Mouse (Mus musculus) urinary bladder, postnatal 0 days (tissue): Measurements from ENCODE around the gene Yae1d1. TPM values are rescaled to one million over a fixed set of nuclear protein-coding genes. Genes with fewer than 3 reads are reported as not detected.

Experiments
- polyA plus RNA-seq: library from polyadenylated mRNA; unstranded; fragments of >200 nt; fragmentation: Nextera tagmentation; extraction: Ambion mirVana; gene quantifications from 2 replicates; pipeline ENCODE4 v1.2.1, GENCODE M21; 2015

Gene Yae1d1
- 45.1 and 48.3 TPM in 2 replicates for polyA plus RNA-seq

GRCm38 (mm10) chr13:17992697-17993514 is at the start of gene Yae1d1:
Gene Yae1d1, minus strand, starts transcription at chr13:17993349.

GRCm38 (mm10) chr13:17944078-17944917 is 48.9 kb downstream of the Yae1d1 start, which contains the start of gene Rala:
Gene Rala, minus strand, starts transcription at chr13:17944239.

Other genes starting within 250 kb of the Yae1d1 start
- gene Cdk13, start 188.3 kb downstream of the Yae1d1 start, polyA plus RNA-seq: 7.7 and 8.1 TPM in 2 replicates
- gene Rala, start 49.1 kb downstream of the Yae1d1 start, polyA plus RNA-seq: 89.7 and 98.9 TPM in 2 replicates